Mouse (Mus musculus) olfactory bulb, adult 2 months (tissue): ENCODE results near the gene Zfp12.

Source experiments
- CTCF ChIP-seq: fragments of 200-500 bp; IDR thresholded peaks from 2 replicates; pipeline ENCODE4 v1.5.1; 2012; ENCODE audit warnings: low read depth, mild to moderate bottlenecking, low read length, moderate library complexity; ENCODE audit not compliant: insufficient read depth
- POLR2A ChIP-seq: fragments of 200-500 bp; IDR thresholded peaks from 2 replicates; pipeline ENCODE4 v1.6.1; 2012; ENCODE audit warnings: mild to moderate bottlenecking, low read depth, low read length, moderate library complexity; ENCODE audit not compliant: insufficient read depth

GRCm38 (mm10) chr5:143287774-143288328, 52.9 kb downstream of the Zfp12 start:
- TF ChIP-seq CTCF, result no peak
- TF ChIP-seq POLR2A, result no peak
